Mouse (Mus musculus): ENCODE results near the gene Nedd4. TPM values are rescaled to one million over a fixed set of nuclear protein-coding genes. Genes with fewer than 3 reads are reported as not detected.
"Not testable (repeated sequence)": the region's sequence is repeated elsewhere in the genome, so short reads cannot be mapped to it uniquely, and the experiment has no call there.

Nedd4 gene
- polyA plus RNA-seq, 1 experiment from 2014 or later = 387 TPM

GRCm38 (mm10) chr9:72656491-72656890 is 5.7 kb upstream of the Nedd4 start:
- H3K9ac ChIP-seq = no peak overlapping the region
- no peaks in the 10 kb centered on the region for H3K9me3 ChIP-seq
- ATAC-seq (ENCODE audit: low FRiP score, low read depth) = no peak
- H3K4me1 ChIP-seq (replicated peaks) = peaks cover 9% of the 10 kb centered on the region
- no peaks in the 10 kb centered on the region for H3K27me3 ChIP-seq
- H3K4me2 ChIP-seq = no peak overlapping the region
- H3K27ac ChIP-seq (replicated peaks) = no peak overlapping the region
- H3K36me3 ChIP-seq = no peaks in the 10 kb centered on the region
- H3K4me3 ChIP-seq = no peak overlapping the region
- 25% methylated on average over 4 of the region's 4 CpGs for WGBS

- no peaks in the 10 kb centered on the region for H3K9me3 ChIP-seq
- no peak overlapping the region for H3K4me2 ChIP-seq
- H3K4me1 ChIP-seq (replicated peaks) = peaks cover 10% of the 10 kb centered on the region
- no peaks in the 10 kb centered on the region for H3K36me3 ChIP-seq
- no peaks in the 10 kb centered on the region for H3K27me3 ChIP-seq
- H3K4me3 ChIP-seq = no peak overlapping the region
- H3K9ac ChIP-seq = no peak overlapping the region
- H3K27ac ChIP-seq (replicated peaks) = no peak overlapping the region
- WGBS = 23% methylated on average over 3 of the region's 3 CpGs
- ATAC-seq (ENCODE audit: low FRiP score, low read depth) = no peak
Measured at GRCm38 (mm10) chr9:72656940-72657339, 5.2 kb upstream of the Nedd4 start.

GRCm38 (mm10) chr9:72657694-72658093 is 4.5 kb upstream of the Nedd4 start:
- no peaks in the 10 kb centered on the region for H3K36me3 ChIP-seq
- no peak overlapping the region for H3K27ac ChIP-seq (replicated peaks)
- no peak for ATAC-seq (ENCODE audit: low FRiP score, low read depth)
- no peak overlapping the region for H3K4me3 ChIP-seq
- H3K4me2 ChIP-seq = no peak overlapping the region
- H3K9me3 ChIP-seq = no peaks in the 10 kb centered on the region
- H3K4me1 ChIP-seq (replicated peaks) = peaks cover 10% of the 10 kb centered on the region
- no peak overlapping the region for H3K9ac ChIP-seq
- WGBS = 57% methylated on average over 1 of the region's 1 CpGs
- H3K27me3 ChIP-seq = no peaks in the 10 kb centered on the region

- no peak for ATAC-seq (ENCODE audit: low FRiP score, low read depth)
- 82% methylated on average over 4 of the region's 4 CpGs for WGBS
- no peak overlapping the region for H3K27ac ChIP-seq (replicated peaks)
Measured at GRCm38 (mm10) chr9:72660139-72660538, 2.0 kb upstream of the Nedd4 start.

GRCm38 (mm10) chr9:72660911-72661310 is 1.2 kb upstream of the Nedd4 start:
- ATAC-seq (ENCODE audit: low FRiP score, low read depth) = no peak
- no peaks in the 10 kb centered on the region for H3K9me3 ChIP-seq
- peak overlapping the region; percentile 100 for H3K27ac ChIP-seq (replicated peaks)
- H3K27me3 ChIP-seq = no peaks in the 10 kb centered on the region
- WGBS = 45% methylated on average over 1 of the region's 1 CpGs
- H3K36me3 ChIP-seq = no peaks in the 10 kb centered on the region
- H3K9ac ChIP-seq = peak overlapping the region; percentile 16; the same call in 1 of the 2 replicates
- H3K4me1 ChIP-seq (replicated peaks) = peaks cover 33% of the 10 kb centered on the region
- H3K4me3 ChIP-seq = no peak overlapping the region
- H3K4me2 ChIP-seq = peak overlapping the region; percentile 70

More at GRCm38 (mm10) chr9:72660139-72660538, 2.0 kb upstream of the Nedd4 start:
- no peak overlapping the region for H3K4me3 ChIP-seq
- H3K4me1 ChIP-seq (replicated peaks) = peaks cover 26% of the 10 kb centered on the region
- H3K9me3 ChIP-seq = no peaks in the 10 kb centered on the region
- no peaks in the 10 kb centered on the region for H3K36me3 ChIP-seq
- no peaks in the 10 kb centered on the region for H3K27me3 ChIP-seq
- H3K4me2 ChIP-seq = no peak overlapping the region
- H3K9ac ChIP-seq = no peak overlapping the region

- no peaks in the 10 kb centered on the region for H3K27me3 ChIP-seq
- peak overlapping the region; percentile 70 for H3K4me2 ChIP-seq
- H3K36me3 ChIP-seq = no peaks in the 10 kb centered on the region
- peaks cover 38% of the 10 kb centered on the region for H3K4me1 ChIP-seq (replicated peaks)
- H3K27ac ChIP-seq (replicated peaks) = peak overlapping the region; percentile 100
- H3K9me3 ChIP-seq = no peaks in the 10 kb centered on the region
- H3K9ac ChIP-seq = peak overlapping the region; percentile 100
- peak overlapping the region; percentile 96 for H3K4me3 ChIP-seq
- WGBS = under 1% methylated on average over 13 of the region's 13 CpGs
- ATAC-seq (ENCODE audit: low FRiP score, low read depth) = no peak
Measured at GRCm38 (mm10) chr9:72661561-72661894, 618 bp upstream of the Nedd4 start.

GRCm38 (mm10) chr9:72662691-72663533 is 766 bp downstream of the Nedd4 start:
- Histone ChIP-seq H3K36me3 (peaks cover 7% of the 10 kb centered on the region; the same call in 1 of the 2 replicates), H3K4me2 (peak overlapping the region; percentile 70), H3K4me1 (replicated peaks) (peaks cover 45% of the 10 kb centered on the region), H3K27me3 (no peaks in the 10 kb centered on the region), H3K4me3 (peak overlapping the region; percentile 96), H3K9me3 (no peaks in the 10 kb centered on the region), H3K27ac (replicated peaks) (peak overlapping the region; percentile 100), H3K9ac (peak overlapping the region; percentile 100)
- WGBS = under 1% methylated on average over 45 of the region's 55 CpGs
- peak; percentile 52 for ATAC-seq (ENCODE audit: low FRiP score, low read depth)

- peak overlapping the region; percentile 70 for H3K4me2 ChIP-seq
- no peaks in the 10 kb centered on the region for H3K27me3 ChIP-seq
- peaks cover 45% of the 10 kb centered on the region for H3K4me1 ChIP-seq (replicated peaks)
- H3K9ac ChIP-seq = peak overlapping the region; percentile 100
- H3K4me3 ChIP-seq = peak overlapping the region; percentile 96
- H3K36me3 ChIP-seq = peaks cover 7% of the 10 kb centered on the region; the same call in 1 of the 2 replicates
- peak overlapping the region; percentile 100 for H3K27ac ChIP-seq (replicated peaks)
- no peaks in the 10 kb centered on the region for H3K9me3 ChIP-seq
- no peak for ATAC-seq (ENCODE audit: low FRiP score, low read depth)
- WGBS = 10% methylated on average over 10 of the region's 10 CpGs
Measured at GRCm38 (mm10) chr9:72663534-72663918, 1.4 kb downstream of the Nedd4 start.

- peak overlapping the region; percentile 70 for H3K4me2 ChIP-seq
- whole genome bisulfite sequencing = 17% methylated on average over 12 of the region's 12 CpGs
- no peak for ATAC-seq (ENCODE audit: low FRiP score, low read depth)
- H3K4me1 ChIP-seq (replicated peaks) = peaks cover 54% of the 10 kb centered on the region
- no peaks in the 10 kb centered on the region for H3K9me3 ChIP-seq
- no peaks in the 10 kb centered on the region for H3K27me3 ChIP-seq
- peak overlapping the region; percentile 100 for H3K27ac ChIP-seq (replicated peaks)
- H3K9ac ChIP-seq = peak overlapping the region; percentile 100
- H3K36me3 ChIP-seq = peaks cover 12% of the 10 kb centered on the region
- peak overlapping the region; percentile 96 for H3K4me3 ChIP-seq
Measured at GRCm38 (mm10) chr9:72664409-72665351, 2.5 kb downstream of the Nedd4 start.

GRCm38 (mm10) chr9:72665517-72665916 is 3.4 kb downstream of the Nedd4 start:
- H3K36me3 ChIP-seq = peaks cover 19% of the 10 kb centered on the region
- peaks cover 59% of the 10 kb centered on the region for H3K4me1 ChIP-seq (replicated peaks)
- H3K9ac ChIP-seq = no peak overlapping the region
- no peak for ATAC-seq (ENCODE audit: low FRiP score, low read depth)
- H3K4me2 ChIP-seq = peak overlapping the region; percentile 70
- no peaks in the 10 kb centered on the region for H3K9me3 ChIP-seq
- 29% methylated on average over 7 of the region's 7 CpGs for WGBS
- H3K4me3 ChIP-seq = peak overlapping the region; percentile 96; the same call in 1 of the 2 replicates
- peak overlapping the region; percentile 10 for H3K27ac ChIP-seq (replicated peaks)
- no peaks in the 10 kb centered on the region for H3K27me3 ChIP-seq

GRCm38 (mm10) chr9:72666352-72667021 is 4.3 kb downstream of the Nedd4 start:
- H3K27ac ChIP-seq (replicated peaks); H3K9me3 ChIP-seq; ATAC-seq (ENCODE audit: low FRiP score, low read depth); H3K27me3 ChIP-seq; H3K4me3 ChIP-seq; H3K9ac ChIP-seq; H3K4me2 ChIP-seq: not testable (repeated sequence)
- Histone ChIP-seq H3K4me1 (replicated peaks) (peaks cover 53% of the 10 kb centered on the region), H3K36me3 (peaks cover 24% of the 10 kb centered on the region)
- WGBS = 79% methylated on average over 8 of the region's 8 CpGs
